8 mouse cellular contexts compared by ENCODE assay signal in the genomic region with DNA sequence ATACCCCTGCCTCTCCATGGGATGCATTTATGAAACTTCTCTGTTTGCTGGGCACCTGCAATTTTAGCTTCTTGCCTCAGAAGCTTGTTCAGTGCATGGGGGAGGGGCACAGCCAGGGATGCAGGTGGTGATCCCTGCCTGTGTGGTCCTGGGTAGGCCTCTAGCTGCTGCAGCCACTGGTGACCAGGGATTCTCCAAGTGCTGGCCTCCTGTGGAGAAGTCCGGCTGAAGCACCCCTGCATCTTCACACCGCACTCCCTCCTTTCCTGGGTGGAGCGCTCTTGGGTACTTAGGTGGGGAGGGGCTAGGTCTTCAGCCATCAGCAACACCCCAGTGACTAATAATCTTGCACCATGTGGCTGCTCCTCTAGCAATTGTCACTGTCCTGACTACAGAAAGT. TPM values are rescaled to one million over a fixed set of nuclear protein-coding genes. Genes with fewer than 3 reads are reported as not detected.
DNase-seq lines count a peak whose midpoint lies in the region; ATAC-seq lines count a peak whose summit lies in the region.

No protein-coding gene starts in this region.

- H3K9me3 ChIP-seq in embryonic facial prominence, embryonic 13.5 days, result no peaks in the 10 kb centered on the region
- H3K9me3 ChIP-seq in hindbrain, embryonic 15.5 days, result no peaks in the 10 kb centered on the region
- no peaks in the 10 kb centered on the region for H3K9me3 ChIP-seq in neural tube, embryonic 14.5 days (ENCODE audit: control insufficient read depth, low read length)

- H3K9ac ChIP-seq in embryonic facial prominence, embryonic 13.5 days, result peak overlapping the region; percentile 67
- peak overlapping the region; percentile 63 for H3K9ac ChIP-seq in hindbrain, embryonic 15.5 days
- H3K9ac ChIP-seq in neural tube, embryonic 14.5 days (replicated peaks; ENCODE audit: low read depth, low read length), result peak overlapping the region; percentile 75

- H3K27ac ChIP-seq in embryonic facial prominence, embryonic 13.5 days, result no peak overlapping the region
- H3K27ac ChIP-seq in hindbrain, embryonic 15.5 days (replicated peaks), result peak overlapping the region; percentile 70; the same call in 1 of the 2 replicates
- H3K27ac ChIP-seq in neural tube, embryonic 14.5 days (ENCODE audit: low read depth, low read length), result no peak overlapping the region

- H3K4me1 ChIP-seq in embryonic facial prominence, embryonic 13.5 days, result peaks cover 22% of the 10 kb centered on the region
- peaks cover 27% of the 10 kb centered on the region for H3K4me1 ChIP-seq in hindbrain, embryonic 15.5 days (replicated peaks)
- peaks cover 22% of the 10 kb centered on the region for H3K4me1 ChIP-seq in neural tube, embryonic 14.5 days (ENCODE audit: control insufficient read depth, insufficient read depth, low read length)

- H3K27me3 ChIP-seq in embryonic facial prominence, embryonic 13.5 days, result peaks cover 61% of the 10 kb centered on the region
- peaks cover 10% of the 10 kb centered on the region for H3K27me3 ChIP-seq in hindbrain, embryonic 15.5 days
- H3K27me3 ChIP-seq in neural tube, embryonic 14.5 days (ENCODE audit: control insufficient read depth, insufficient read depth, low read length), result 0 out of 2 replicates have a peak, but pooled peaks cover 9% of the 10 kb centered on the region

- intact Hi-C loops in left cerebral cortex, postnatal 14 days (cut with DNase I), result loop anchor here (2.0 kb wide), 2 partner anchors 15 to 37 kb away; no protein-coding TSS in a partner anchor

- H3K4me3 ChIP-seq in embryonic facial prominence, embryonic 13.5 days, result peak overlapping the region; percentile 55
- peak overlapping the region; percentile 53 for H3K4me3 ChIP-seq in hindbrain, embryonic 15.5 days
- peak overlapping the region; percentile 56 for H3K4me3 ChIP-seq in neural tube, embryonic 14.5 days (ENCODE audit: low read depth, low read length)

- H3K36me3 ChIP-seq in embryonic facial prominence, embryonic 13.5 days, result no peaks in the 10 kb centered on the region
- no peaks in the 10 kb centered on the region for H3K36me3 ChIP-seq in hindbrain, embryonic 15.5 days
- no peaks in the 10 kb centered on the region for H3K36me3 ChIP-seq in neural tube, embryonic 14.5 days (ENCODE audit: control insufficient read depth, insufficient read depth, low read length)

- 26% methylated on average over 3 of the region's 3 CpGs for WGBS in embryonic facial prominence, embryonic 13.5 days
- WGBS in hindbrain, embryonic 15.5 days, result 7% methylated on average over 3 of the region's 3 CpGs
- 11% methylated on average over 3 of the region's 3 CpGs for WGBS in neural tube, embryonic 14.5 days

- H3K4me2 ChIP-seq in embryonic facial prominence, embryonic 13.5 days, result peak overlapping the region; percentile 98
- peak overlapping the region; percentile 97 for H3K4me2 ChIP-seq in hindbrain, embryonic 15.5 days
- H3K4me2 ChIP-seq in neural tube, embryonic 14.5 days (ENCODE audit: low read depth, low read length), result peak overlapping the region; percentile 94

- DNase-seq in left cerebral cortex, postnatal 14 days (ENCODE audit: low spot score in 2 of 2), result peak; percentile 19 to 26
- no peak for DNase-seq in left cerebral cortex, adult 9 months (ENCODE audit: low spot score in 2 of 2)
- DNase-seq in layer of hippocampus, adult 11-12 months (ENCODE audit: low spot score), result no peak
- DNase-seq in thymus, postnatal 10 days (ENCODE audit: low spot score in 2 of 2), result no peak
- no peak for DNase-seq in yolk sac, embryonic 10.5 days (ENCODE audit: low spot score)

- ATAC-seq in embryonic facial prominence, embryonic 13.5 days (ENCODE audit: insufficient number of reproducible peaks, insufficient read depth, low FRiP score, low TSS enrichment, low read depth), result no peak
- ATAC-seq in hindbrain, embryonic 15.5 days (ENCODE audit: low FRiP score, low read depth), result peak; percentile 31
- peak; percentile 23 for ATAC-seq in neural tube, embryonic 14.5 days (ENCODE audit: low read depth)

RNA-seq across cellular contexts. Expression of a gene that starts 1.2 kb away (rescaled TPM):
- total RNA-seq in left cerebral cortex, postnatal 14 days (2021), result 10 to 100 TPM; 54.4 to 81.4 TPM
- 6.2 and 6.3 TPM in 2 replicates for polyA plus RNA-seq in embryonic facial prominence, embryonic 13.5 days (2015; fragmentation: Nextera tagmentation; extraction: Ambion mirVana)
- 12.8 and 13.0 TPM in 2 replicates for polyA plus RNA-seq in hindbrain, embryonic 15.5 days (2015; fragmentation: Nextera tagmentation; extraction: Ambion mirVana)
- 16.2 and 17.0 TPM in 2 replicates for polyA plus RNA-seq in neural tube, embryonic 14.5 days (2014; fragmentation: Nextera tagmentation; extraction: Ambion mirVana)

RNA-seq across cellular contexts. Expression of a gene that starts 42.8 kb away (rescaled TPM):
- total RNA-seq in left cerebral cortex, postnatal 14 days (2021), result not detected
- polyA plus RNA-seq in embryonic facial prominence, embryonic 13.5 days (2015; fragmentation: Nextera tagmentation; extraction: Ambion mirVana), result 0.43 TPM in 1 of 2 replicates, not detected in the other
- polyA plus RNA-seq in hindbrain, embryonic 15.5 days (2015; fragmentation: Nextera tagmentation; extraction: Ambion mirVana), result not detected in 2 replicates
- polyA plus RNA-seq in neural tube, embryonic 14.5 days (2014; fragmentation: Nextera tagmentation; extraction: Ambion mirVana), result not detected in 2 replicates

Comparison
In these comparisons a context has a peak if more than half of its experiments do, and no peak if none do; other contexts are left out.
1. DNase-seq: peak in left cerebral cortex, postnatal 14 days (2 of 2); none in left cerebral cortex, adult 9 months (0 of 2), layer of hippocampus, adult 11-12 months (single experiment), thymus, postnatal 10 days (0 of 2) and yolk sac, embryonic 10.5 days (single experiment).
2. Peak in every context shown above with its lines, with median percentiles within 50 percentile points of each other: H3K4me2 ChIP-seq, H3K4me3 ChIP-seq and H3K9ac ChIP-seq.